Mouse (Mus musculus): ENCODE results near the gene Kcnj9. TPM values are rescaled to one million over a fixed set of nuclear protein-coding genes. Genes with fewer than 3 reads are reported as not detected.

Gene Kcnj9
- polyA plus RNA-seq, 1 experiment from 2014 or later, result 0.07 TPM

DNA sequence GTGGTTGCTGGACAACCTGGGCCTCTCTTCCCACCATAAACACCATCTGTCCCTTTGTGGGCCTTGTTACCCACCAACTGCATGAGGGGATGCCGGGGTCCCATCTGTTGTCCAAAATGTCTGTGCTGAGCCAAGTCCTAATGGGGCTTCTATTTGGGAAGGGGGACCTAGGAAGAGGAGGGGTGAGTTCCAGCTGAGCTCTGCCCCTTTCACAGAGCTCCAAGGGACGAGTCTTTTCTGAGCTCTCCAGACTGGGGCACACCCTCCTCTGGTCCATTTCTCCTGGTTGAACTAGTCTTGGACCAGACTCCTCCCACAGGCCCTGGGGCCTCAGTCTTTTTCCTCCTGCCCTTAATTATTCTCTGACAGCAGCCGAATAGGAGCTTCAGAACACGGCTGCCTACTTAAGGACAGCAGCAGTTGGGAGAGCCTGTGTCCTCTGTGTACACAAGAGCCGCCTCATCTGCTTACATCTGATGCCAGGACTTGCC lies 9.2 kb downstream of the Kcnj9 start:
- no peak for TF ChIP-seq CTCF (IDR thresholded peaks at IDR 0.05; ENCODE audit: low read depth)
- no peak for TF ChIP-seq EP300 (optimal IDR thresholded peaks at IDR 0.05)
- Histone ChIP-seq H3K4me3 (ENCODE audit: low read depth, low read length) (no peak overlapping the region), H3K9ac (ENCODE audit: low read length) (no peak overlapping the region), H3K4me2 (replicated peaks; ENCODE audit: low read depth) (no peak overlapping the region), H3K36me3 (ENCODE audit: control insufficient read depth, insufficient read depth, low read length) (peaks cover 8% of the 10 kb centered on the region; the same call in 1 of the 2 replicates), H3K27ac (replicated peaks) (no peak overlapping the region), H3K4me1 (replicated peaks; ENCODE audit: control insufficient read depth, insufficient read depth) (no peaks in the 10 kb centered on the region), H3K9me3 (ENCODE audit: control insufficient read depth, low read length) (no peaks in the 10 kb centered on the region), H3K27me3 (ENCODE audit: control insufficient read depth, insufficient read depth, low read length) (no peaks in the 10 kb centered on the region)
- DNase-seq (ENCODE audit: low spot score) (no peak), ATAC-seq (ENCODE audit: low FRiP score, low TSS enrichment) (no peak; the same call in 1 of the 2 replicates)
- WGBS, result 35% methylated on average over 5 of the region's 5 CpGs

GRCm38 (mm10) chr1:172319346-172319745 lies 9.8 kb downstream of the Kcnj9 start:
- no peaks in the 10 kb centered on the region for H3K4me1 ChIP-seq (replicated peaks; ENCODE audit: control insufficient read depth, insufficient read depth)
- no peak overlapping the region for H3K9ac ChIP-seq (ENCODE audit: low read length)
- no peak overlapping the region for H3K4me2 ChIP-seq (replicated peaks; ENCODE audit: low read depth)
- no peak overlapping the region for H3K4me3 ChIP-seq (ENCODE audit: low read depth, low read length)
- no peak for ATAC-seq (ENCODE audit: low FRiP score, low TSS enrichment)
- peaks cover 8% of the 10 kb centered on the region; the same call in 1 of the 2 replicates for H3K36me3 ChIP-seq (ENCODE audit: control insufficient read depth, insufficient read depth, low read length)
- H3K9me3 ChIP-seq (ENCODE audit: control insufficient read depth, low read length), result no peaks in the 10 kb centered on the region
- 83% methylated on average over 7 of the region's 7 CpGs for WGBS
- no peak overlapping the region for H3K27ac ChIP-seq (replicated peaks)
- TF ChIP-seq EP300 (optimal IDR thresholded peaks at IDR 0.05), result no peak
- no peak for TF ChIP-seq CTCF (IDR thresholded peaks at IDR 0.05; ENCODE audit: low read depth)
- no peak for DNase-seq (ENCODE audit: low spot score)
- no peaks in the 10 kb centered on the region for H3K27me3 ChIP-seq (ENCODE audit: control insufficient read depth, insufficient read depth, low read length)

DNA sequence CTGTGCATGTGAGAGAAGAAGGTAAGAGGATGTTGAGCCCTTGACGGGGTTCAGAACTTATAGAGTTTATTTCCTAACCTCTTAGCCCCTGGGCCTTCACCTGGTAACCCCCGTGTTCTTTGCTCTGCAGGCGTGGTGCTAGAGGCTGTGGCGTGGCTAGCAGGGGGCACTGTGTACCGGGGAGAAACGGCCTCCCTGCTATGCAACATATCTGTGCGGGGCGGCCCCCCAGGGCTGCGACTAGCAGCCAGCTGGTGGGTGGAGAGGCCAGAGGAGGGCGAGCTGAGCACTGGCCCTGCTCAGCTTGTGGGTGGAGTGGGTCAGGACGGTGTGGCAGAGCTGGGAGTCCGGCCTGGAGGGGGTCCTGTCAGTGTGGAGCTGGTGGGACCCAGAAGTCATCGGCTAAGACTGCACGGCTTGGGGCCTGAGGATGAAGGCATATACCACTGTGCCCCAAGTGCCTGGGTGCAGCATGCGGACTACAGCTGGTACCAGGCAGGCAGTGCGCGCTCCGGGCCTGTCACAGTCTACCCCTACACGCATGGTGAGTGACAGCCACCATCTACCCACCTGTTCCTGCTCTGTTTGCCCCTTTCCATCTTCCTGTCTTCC lies 10.6 kb downstream of the Kcnj9 start:
- H3K9me3 ChIP-seq (ENCODE audit: control insufficient read depth, low read length), result no peaks in the 10 kb centered on the region
- ATAC-seq (ENCODE audit: low FRiP score, low TSS enrichment), result no peak; the same call in 1 of the 2 replicates
- peaks cover 8% of the 10 kb centered on the region; the same call in 1 of the 2 replicates for H3K36me3 ChIP-seq (ENCODE audit: control insufficient read depth, insufficient read depth, low read length)
- TF ChIP-seq CTCF (IDR thresholded peaks at IDR 0.05; ENCODE audit: low read depth) (no peak), EP300 (optimal IDR thresholded peaks at IDR 0.05) (no peak)
- H3K4me2 ChIP-seq (replicated peaks; ENCODE audit: low read depth), result no peak overlapping the region
- H3K4me1 ChIP-seq (replicated peaks; ENCODE audit: control insufficient read depth, insufficient read depth), result no peaks in the 10 kb centered on the region
- no peaks in the 10 kb centered on the region for H3K27me3 ChIP-seq (ENCODE audit: control insufficient read depth, insufficient read depth, low read length)
- no peak overlapping the region for H3K4me3 ChIP-seq (ENCODE audit: low read depth, low read length)
- no peak for DNase-seq (ENCODE audit: low spot score)
- 87% methylated on average over 15 of the region's 19 CpGs for WGBS
- no peak overlapping the region for H3K9ac ChIP-seq (ENCODE audit: low read length)
- no peak overlapping the region for H3K27ac ChIP-seq (replicated peaks)

GRCm38 (mm10) chr1:172317946-172318345 lies 11.2 kb downstream of the Kcnj9 start:
- DNase-seq (ENCODE audit: low spot score), result no peak
- Histone ChIP-seq H3K4me3 (ENCODE audit: low read depth, low read length) (no peak overlapping the region), H3K9me3 (ENCODE audit: control insufficient read depth, low read length) (no peaks in the 10 kb centered on the region), H3K9ac (ENCODE audit: low read length) (no peak overlapping the region), H3K27ac (replicated peaks) (no peak overlapping the region), H3K27me3 (ENCODE audit: control insufficient read depth, insufficient read depth, low read length) (no peaks in the 10 kb centered on the region), H3K36me3 (ENCODE audit: control insufficient read depth, insufficient read depth, low read length) (peaks cover 8% of the 10 kb centered on the region; the same call in 1 of the 2 replicates), H3K4me2 (replicated peaks; ENCODE audit: low read depth) (no peak overlapping the region), H3K4me1 (replicated peaks; ENCODE audit: control insufficient read depth, insufficient read depth) (peaks cover 2% of the 10 kb centered on the region)
- no peak for ATAC-seq (ENCODE audit: low FRiP score, low TSS enrichment)
- TF ChIP-seq CTCF (IDR thresholded peaks at IDR 0.05; ENCODE audit: low read depth), result no peak
- TF ChIP-seq EP300 (optimal IDR thresholded peaks at IDR 0.05), result no peak
- WGBS, result 79% methylated on average over 15 of the region's 15 CpGs

- Histone ChIP-seq H3K27ac (replicated peaks) (no peak overlapping the region), H3K4me2 (replicated peaks; ENCODE audit: low read depth) (no peak overlapping the region), H3K36me3 (ENCODE audit: control insufficient read depth, insufficient read depth, low read length) (peaks cover 8% of the 10 kb centered on the region; the same call in 1 of the 2 replicates), H3K9me3 (ENCODE audit: control insufficient read depth, low read length) (no peaks in the 10 kb centered on the region), H3K4me3 (ENCODE audit: low read depth, low read length) (no peak overlapping the region), H3K27me3 (ENCODE audit: control insufficient read depth, insufficient read depth, low read length) (no peaks in the 10 kb centered on the region), H3K4me1 (replicated peaks; ENCODE audit: control insufficient read depth, insufficient read depth) (peaks cover 4% of the 10 kb centered on the region), H3K9ac (ENCODE audit: low read length) (no peak overlapping the region)
- TF ChIP-seq EP300 (optimal IDR thresholded peaks at IDR 0.05), result no peak
- 74% methylated on average over 18 of the region's 18 CpGs for WGBS
- no peak for ATAC-seq (ENCODE audit: low FRiP score, low TSS enrichment)
- no peak for DNase-seq (ENCODE audit: low spot score)
Measured at GRCm38 (mm10) chr1:172317431-172317830, 11.7 kb downstream of the Kcnj9 start.

GRCm38 (mm10) chr1:172314911-172315310 lies 14.2 kb downstream of the Kcnj9 start:
- Histone ChIP-seq H3K9me3 (ENCODE audit: control insufficient read depth, low read length) (no peaks in the 10 kb centered on the region), H3K9ac (ENCODE audit: low read length) (no peak overlapping the region), H3K27me3 (ENCODE audit: control insufficient read depth, insufficient read depth, low read length) (no peaks in the 10 kb centered on the region), H3K4me3 (ENCODE audit: low read depth, low read length) (no peak overlapping the region), H3K4me2 (replicated peaks; ENCODE audit: low read depth) (no peak overlapping the region), H3K4me1 (replicated peaks; ENCODE audit: control insufficient read depth, insufficient read depth) (peaks cover 4% of the 10 kb centered on the region), H3K36me3 (ENCODE audit: control insufficient read depth, insufficient read depth, low read length) (peaks cover 8% of the 10 kb centered on the region; the same call in 1 of the 2 replicates), H3K27ac (replicated peaks) (no peak overlapping the region)
- no peak for ATAC-seq (ENCODE audit: low FRiP score, low TSS enrichment)
- DNase-seq (ENCODE audit: low spot score), result no peak
- 83% methylated on average over 3 of the region's 3 CpGs for WGBS
- TF ChIP-seq EP300 (optimal IDR thresholded peaks at IDR 0.05) (no peak), CTCF (IDR thresholded peaks at IDR 0.05; ENCODE audit: low read depth) (no peak)
